Mouse (Mus musculus): ENCODE results near the gene Olfr44. TPM values are rescaled to one million over a fixed set of nuclear protein-coding genes. Genes with fewer than 3 reads are reported as not detected.

Gene Olfr44
- polyA plus RNA-seq (2016; fragmentation: Nextera tagmentation; extraction: Ambion mirVana): not detected in 2 replicates

DNA sequence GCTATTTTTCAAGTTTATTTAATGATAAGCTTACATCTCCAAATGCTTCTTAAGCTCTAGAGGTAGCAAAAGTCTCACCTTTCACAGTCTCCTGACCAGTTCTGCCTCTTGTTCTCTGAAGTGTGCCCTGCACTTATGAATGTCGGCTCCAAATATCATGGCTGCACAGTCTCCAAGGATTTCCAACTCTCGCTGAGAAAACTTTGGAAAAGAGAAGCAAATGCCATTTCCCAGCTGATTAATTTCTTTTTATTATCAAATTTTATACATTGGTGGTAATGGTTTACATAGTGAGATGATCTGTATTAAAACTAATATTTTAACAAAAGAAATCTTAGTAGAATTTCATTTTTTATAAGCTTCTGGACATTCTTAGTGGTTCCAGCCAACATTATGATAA is at the start of gene Olfr44:
Olfr44 (minus strand) TSS at position 101 of the 400 bp plus-strand sequence.
- H3K4me2 ChIP-seq (replicated peaks): no peak within 1 kb of the TSS
- H3K4me1 ChIP-seq: no peaks in the 10 kb centered on the region
- H3K27me3 ChIP-seq: no peaks in the 10 kb centered on the region
- WGBS: 88% methylated on average over 2 of the region's 2 CpGs
- H3K9me3 ChIP-seq: no peaks in the 10 kb centered on the region
- no peaks in the 10 kb centered on the region for H3K36me3 ChIP-seq
- H3K4me3 ChIP-seq: no peak within 1 kb of the TSS
- ATAC-seq (ENCODE audit: insufficient number of reproducible peaks, insufficient read depth, low FRiP score, low TSS enrichment): no peak
- H3K9ac ChIP-seq: no peak within 1 kb of the TSS
- H3K27ac ChIP-seq: no peak within 1 kb of the TSS

DNA sequence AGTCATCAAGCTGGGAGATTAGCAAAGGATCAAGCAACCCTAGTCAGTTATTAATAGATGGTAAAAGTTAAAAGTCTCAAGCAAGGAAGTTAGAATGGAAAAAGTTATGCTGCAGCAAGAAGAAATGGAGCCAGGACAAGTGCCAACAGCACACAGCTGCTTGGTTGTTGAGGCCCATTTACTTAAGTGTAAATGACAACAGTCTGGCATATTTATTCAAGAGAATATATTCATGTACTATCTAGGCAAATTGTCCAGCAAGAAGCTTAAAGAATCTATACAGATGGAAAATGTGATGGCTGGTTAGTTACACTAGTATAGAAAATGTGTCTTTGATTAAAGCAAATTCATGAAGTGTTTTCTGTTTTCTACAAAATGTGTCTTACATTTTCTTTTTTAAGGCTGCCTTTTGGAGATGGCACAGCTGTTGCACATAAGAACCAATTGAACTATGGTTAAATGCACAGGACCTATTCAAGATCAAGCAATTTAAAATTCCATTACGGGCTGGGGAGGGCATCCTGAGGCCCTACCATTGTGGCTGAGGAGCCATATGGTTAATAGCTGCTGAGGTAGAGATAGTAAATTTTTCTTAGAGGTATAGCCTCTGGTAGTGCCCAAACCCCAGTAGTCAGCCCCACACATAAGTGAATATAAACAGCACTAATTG is 30.0 kb upstream of the Olfr44 start:
- ATAC-seq (ENCODE audit: insufficient number of reproducible peaks, insufficient read depth, low FRiP score, low TSS enrichment): no peak
- no peak overlapping the region for H3K4me3 ChIP-seq
- no peaks in the 10 kb centered on the region for H3K27me3 ChIP-seq
- no peak overlapping the region for H3K4me2 ChIP-seq (replicated peaks)
- no peaks in the 10 kb centered on the region for H3K4me1 ChIP-seq
- H3K36me3 ChIP-seq: no peaks in the 10 kb centered on the region
- H3K27ac ChIP-seq: no peak overlapping the region
- no peaks in the 10 kb centered on the region for H3K9me3 ChIP-seq
- WGBS: 42% methylated on average over 1 of the region's 1 CpGs
- H3K9ac ChIP-seq: no peak overlapping the region

DNA sequence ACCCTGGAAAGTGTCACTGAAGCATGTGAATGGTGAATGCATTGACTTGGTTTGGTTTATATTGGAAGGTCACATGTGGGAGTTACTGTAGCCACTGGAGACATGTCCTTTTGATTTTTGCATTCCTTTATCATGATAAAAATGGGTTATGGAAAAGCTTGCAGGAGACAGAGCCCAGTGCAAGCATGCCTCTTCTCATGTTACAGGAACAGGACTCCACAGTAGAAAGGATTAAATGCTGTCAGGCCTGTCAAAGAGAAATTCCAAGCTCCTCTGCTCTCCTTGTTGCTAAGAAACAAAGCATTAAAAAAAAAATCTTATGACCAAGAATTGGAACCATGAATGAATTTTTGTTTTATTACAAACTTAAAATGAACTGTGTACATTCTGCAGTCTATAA is 24.8 kb upstream of the Olfr44 start:
- Histone ChIP-seq H3K4me1 (no peaks in the 10 kb centered on the region), H3K4me2 (replicated peaks) (no peak overlapping the region), H3K36me3 (no peaks in the 10 kb centered on the region), H3K9me3 (no peaks in the 10 kb centered on the region), H3K4me3 (no peak overlapping the region), H3K27ac (no peak overlapping the region), H3K9ac (no peak overlapping the region), H3K27me3 (no peaks in the 10 kb centered on the region)
- no peak for ATAC-seq (ENCODE audit: insufficient number of reproducible peaks, insufficient read depth, low FRiP score, low TSS enrichment)

DNA sequence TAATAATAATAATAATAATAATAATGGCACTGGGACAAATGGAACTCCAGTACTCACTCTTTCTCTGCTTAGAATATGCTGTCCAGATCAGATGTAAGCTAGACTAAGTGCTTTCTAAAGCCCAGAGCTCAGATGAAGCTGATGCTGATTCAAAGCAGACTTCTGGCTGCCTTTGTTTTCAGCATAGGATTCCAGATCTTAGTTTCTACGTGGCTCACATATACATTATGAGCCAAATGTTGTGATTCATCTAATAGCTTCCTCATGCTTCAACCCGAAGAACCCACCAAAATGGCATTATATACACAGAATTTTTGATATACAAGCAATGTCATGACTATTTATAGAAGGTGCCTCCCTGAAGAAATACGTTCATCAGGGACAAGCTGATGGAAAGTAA is 21.7 kb upstream of the Olfr44 start, which contains the start of gene Olfr957:
Olfr957 (minus strand) TSS at position 279 of the 400 bp plus-strand sequence.
- no peaks in the 10 kb centered on the region for H3K9me3 ChIP-seq
- H3K4me2 ChIP-seq (replicated peaks): no peak within 1 kb of the TSS
- H3K4me3 ChIP-seq: no peak within 1 kb of the TSS
- WGBS: 51% methylated on average over 3 of the region's 3 CpGs
- H3K9ac ChIP-seq: no peak within 1 kb of the TSS
- ATAC-seq (ENCODE audit: insufficient number of reproducible peaks, insufficient read depth, low FRiP score, low TSS enrichment): no peak
- no peaks in the 10 kb centered on the region for H3K27me3 ChIP-seq
- no peaks in the 10 kb centered on the region for H3K4me1 ChIP-seq
- no peaks in the 10 kb centered on the region for H3K36me3 ChIP-seq
- H3K27ac ChIP-seq: no peak within 1 kb of the TSS

DNA sequence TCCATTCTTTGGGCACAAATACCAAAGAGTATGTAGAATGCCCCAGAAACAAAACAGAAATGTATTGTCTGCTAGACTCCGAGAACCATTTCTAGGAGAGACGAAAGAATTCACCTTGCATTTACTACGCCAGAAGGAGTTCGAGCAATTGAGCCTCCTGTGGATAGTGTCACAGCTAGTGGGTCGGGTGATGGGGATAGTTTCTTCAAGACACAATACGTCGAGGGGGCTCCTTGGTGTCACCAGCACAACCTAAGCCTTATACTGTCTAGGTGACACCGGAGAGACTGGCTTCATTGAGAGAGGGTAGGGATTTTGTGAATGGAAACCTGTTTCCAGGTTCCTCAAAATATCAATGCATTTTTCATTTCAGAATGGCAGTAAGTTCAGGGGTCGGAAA is 15.6 kb upstream of the Olfr44 start:
- no peak for ATAC-seq (ENCODE audit: insufficient number of reproducible peaks, insufficient read depth, low FRiP score, low TSS enrichment)
- WGBS: 74% methylated on average over 9 of the region's 9 CpGs

DNA sequence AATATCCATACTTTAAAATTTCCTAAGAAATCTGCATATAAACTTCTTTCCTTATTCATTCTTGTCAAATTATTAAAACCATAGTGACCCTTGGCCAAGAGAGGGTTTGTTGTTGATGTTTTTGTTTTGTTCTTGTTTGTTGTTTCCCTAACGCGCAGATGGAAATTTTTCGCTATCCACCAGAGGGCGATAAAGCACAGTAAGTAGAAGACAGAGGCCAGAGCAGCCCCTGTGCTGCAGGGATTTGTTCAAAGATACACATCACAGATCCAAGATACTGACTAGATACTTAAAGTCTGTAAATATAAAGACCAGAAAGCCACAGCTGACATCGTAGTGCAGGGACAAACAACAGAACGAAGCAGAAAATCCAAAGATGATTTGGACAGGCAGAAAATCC is 15.2 kb upstream of the Olfr44 start:
- Histone ChIP-seq H3K27me3 (no peaks in the 10 kb centered on the region), H3K27ac (no peak overlapping the region), H3K9me3 (no peaks in the 10 kb centered on the region), H3K9ac (no peak overlapping the region), H3K36me3 (no peaks in the 10 kb centered on the region), H3K4me1 (no peaks in the 10 kb centered on the region), H3K4me3 (no peak overlapping the region), H3K4me2 (replicated peaks) (no peak overlapping the region)
- no peak for ATAC-seq (ENCODE audit: insufficient number of reproducible peaks, insufficient read depth, low FRiP score, low TSS enrichment)
- 8% methylated on average over 6 of the region's 6 CpGs for WGBS

More for the DNA sequence above, 15.6 kb upstream of the Olfr44 start:
- Histone ChIP-seq H3K27me3 (no peaks in the 10 kb centered on the region), H3K4me2 (replicated peaks) (no peak overlapping the region), H3K36me3 (no peaks in the 10 kb centered on the region), H3K9ac (no peak overlapping the region), H3K9me3 (no peaks in the 10 kb centered on the region), H3K4me1 (no peaks in the 10 kb centered on the region), H3K27ac (no peak overlapping the region), H3K4me3 (no peak overlapping the region)

DNA sequence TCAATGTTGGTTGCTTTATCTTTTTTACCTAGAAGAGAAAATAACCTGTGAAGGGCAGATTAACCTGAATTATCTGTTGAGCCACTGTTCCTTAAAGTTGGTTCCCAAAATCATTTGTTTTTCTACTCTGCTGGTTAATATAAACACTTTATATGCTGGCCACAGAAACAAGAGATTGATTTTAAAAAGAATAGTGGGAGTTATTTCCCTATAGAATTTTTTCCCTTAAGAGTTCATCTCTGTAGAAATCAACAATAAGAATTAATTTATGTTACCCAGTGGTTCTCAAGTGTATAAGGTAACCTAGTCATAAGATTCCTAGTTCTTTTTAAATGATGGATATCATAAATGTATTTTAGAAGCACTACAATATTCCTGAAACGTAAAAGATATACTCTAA is 22.0 kb downstream of the Olfr44 start, which contains the start of gene Olfr955:
Olfr955 (minus strand) TSS at position 101 of the 400 bp plus-strand sequence.
- whole genome bisulfite sequencing: 44% methylated on average over 1 of the region's 1 CpGs

DNA sequence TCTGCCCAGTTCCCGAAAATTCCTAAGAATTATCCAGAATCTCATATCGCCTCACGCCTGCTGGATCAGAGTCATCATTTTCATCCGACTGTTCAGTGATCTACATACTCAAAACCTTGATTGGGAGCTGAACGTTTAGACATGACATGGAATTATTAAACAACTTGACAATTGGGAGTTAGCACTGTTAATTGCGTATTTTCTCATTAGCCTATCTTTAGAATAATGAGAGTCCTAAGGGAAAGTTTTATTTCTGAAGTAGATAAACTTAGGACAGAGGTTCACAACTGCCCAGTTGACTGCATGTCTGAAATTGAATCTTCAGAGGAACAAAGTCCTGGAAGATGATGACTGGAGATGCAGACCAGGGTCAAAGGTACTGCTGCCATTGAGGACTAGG is 37.4 kb downstream of the Olfr44 start, which contains the start of gene Olfr954:
Olfr954 (plus strand) TSS at position 301 of the 400 bp plus-strand sequence.
- ATAC-seq (ENCODE audit: insufficient number of reproducible peaks, insufficient read depth, low FRiP score, low TSS enrichment): no peak
- H3K9ac ChIP-seq: no peak within 1 kb of the TSS
- WGBS: 83% methylated on average over 6 of the region's 6 CpGs

More for the DNA sequence above, 22.0 kb downstream of the Olfr44 start, which contains the start of gene Olfr955:
- Histone ChIP-seq H3K27me3 (no peaks in the 10 kb centered on the region), H3K9ac (no peak within 1 kb of the TSS), H3K4me3 (no peak within 1 kb of the TSS), H3K4me1 (no peaks in the 10 kb centered on the region), H3K27ac (no peak within 1 kb of the TSS), H3K4me2 (replicated peaks) (no peak within 1 kb of the TSS), H3K36me3 (no peaks in the 10 kb centered on the region), H3K9me3 (no peaks in the 10 kb centered on the region)
- no peak for ATAC-seq (ENCODE audit: insufficient number of reproducible peaks, insufficient read depth, low FRiP score, low TSS enrichment)

More for the DNA sequence above, 37.4 kb downstream of the Olfr44 start, which contains the start of gene Olfr954:
- H3K36me3 ChIP-seq: no peaks in the 10 kb centered on the region
- H3K9me3 ChIP-seq: no peaks in the 10 kb centered on the region
- H3K4me3 ChIP-seq: no peak within 1 kb of the TSS
- H3K27ac ChIP-seq: no peak within 1 kb of the TSS
- no peaks in the 10 kb centered on the region for H3K4me1 ChIP-seq
- H3K27me3 ChIP-seq: no peaks in the 10 kb centered on the region
- no peak within 1 kb of the TSS for H3K4me2 ChIP-seq (replicated peaks)

Other genes with a start within 250 kb of the Olfr44 start
- gene Olfr1537, start 244.0 kb downstream of the Olfr44 start, polyA plus RNA-seq (2016; fragmentation: Nextera tagmentation; extraction: Ambion mirVana): not detected in 2 replicates
- not detected in 2 replicates for gene Olfr945, start 217.2 kb downstream of the Olfr44 start, polyA plus RNA-seq (2016; fragmentation: Nextera tagmentation; extraction: Ambion mirVana)
- gene Olfr948, start 167.9 kb downstream of the Olfr44 start, polyA plus RNA-seq (2016; fragmentation: Nextera tagmentation; extraction: Ambion mirVana): not detected in 2 replicates
- not detected in 2 replicates for gene Olfr951, start 106.6 kb downstream of the Olfr44 start, polyA plus RNA-seq (2016; fragmentation: Nextera tagmentation; extraction: Ambion mirVana)
- gene Olfr952, start 66.8 kb downstream of the Olfr44 start, polyA plus RNA-seq (2016; fragmentation: Nextera tagmentation; extraction: Ambion mirVana): not detected in 2 replicates
- not detected in 2 replicates for gene Olfr954, start 37.3 kb downstream of the Olfr44 start, polyA plus RNA-seq (2016; fragmentation: Nextera tagmentation; extraction: Ambion mirVana)
- gene Olfr955, start 22.1 kb downstream of the Olfr44 start, polyA plus RNA-seq (2016; fragmentation: Nextera tagmentation; extraction: Ambion mirVana): not detected in 2 replicates
- gene Olfr957, start 21.8 kb upstream of the Olfr44 start, polyA plus RNA-seq (2016; fragmentation: Nextera tagmentation; extraction: Ambion mirVana): not detected in 2 replicates
- gene Olfr958, start 60.1 kb upstream of the Olfr44 start, polyA plus RNA-seq (2016; fragmentation: Nextera tagmentation; extraction: Ambion mirVana): not detected in 2 replicates
- not detected in 2 replicates for gene Olfr959, start 81.6 kb upstream of the Olfr44 start, polyA plus RNA-seq (2016; fragmentation: Nextera tagmentation; extraction: Ambion mirVana)
- gene AW551984, start 110.4 kb upstream of the Olfr44 start, polyA plus RNA-seq (2016; fragmentation: Nextera tagmentation; extraction: Ambion mirVana): 48.5 and 52.8 TPM in 2 replicates
- gene Olfr148, start 116.7 kb upstream of the Olfr44 start, polyA plus RNA-seq (2016; fragmentation: Nextera tagmentation; extraction: Ambion mirVana): not detected in 2 replicates
- gene Olfr960, start 127.4 kb upstream of the Olfr44 start, polyA plus RNA-seq (2016; fragmentation: Nextera tagmentation; extraction: Ambion mirVana): not detected in 2 replicates
- gene Olfr961, start 151.1 kb upstream of the Olfr44 start, polyA plus RNA-seq (2016; fragmentation: Nextera tagmentation; extraction: Ambion mirVana): not detected in 2 replicates
- not detected in 2 replicates for gene Olfr963, start 173.2 kb upstream of the Olfr44 start, polyA plus RNA-seq (2016; fragmentation: Nextera tagmentation; extraction: Ambion mirVana)
- gene Olfr149, start 213.1 kb upstream of the Olfr44 start, polyA plus RNA-seq (2016; fragmentation: Nextera tagmentation; extraction: Ambion mirVana): not detected in 2 replicates
- gene Olfr965, start 217.4 kb upstream of the Olfr44 start, polyA plus RNA-seq (2016; fragmentation: Nextera tagmentation; extraction: Ambion mirVana): not detected in 2 replicates
- not detected in 2 replicates for gene Olfr150, start 237.0 kb upstream of the Olfr44 start, polyA plus RNA-seq (2016; fragmentation: Nextera tagmentation; extraction: Ambion mirVana)

Measured in embryonic facial prominence, embryonic 12.5 days (tissue).